Mouse (Mus musculus) heart, postnatal 4 days (tissue): ENCODE measurements around the gene Tcp10b. TPM values are rescaled to one million over a fixed set of nuclear protein-coding genes. Genes with fewer than 3 reads are reported as not detected.
"Not testable (repeated sequence)": the region's sequence is repeated elsewhere in the genome, so short reads cannot be mapped to it uniquely, and the experiment has no call there.

ENCODE experiments used
- DNase-seq: peaks from one replicate; pipeline ENCODE4 v3.0.0; 2021
- total RNA-seq, 2 experiments: library from RNA; stranded (reverse); gene quantifications; 2 replicates each; pipeline ENCODE4 v1.2.3; 2021

Tcp10b gene
- total RNA-seq: 1 to 10 TPM in 1 of 2 experiments, under 1 TPM in 1; 0.34 to 1.2 TPM

DNA sequence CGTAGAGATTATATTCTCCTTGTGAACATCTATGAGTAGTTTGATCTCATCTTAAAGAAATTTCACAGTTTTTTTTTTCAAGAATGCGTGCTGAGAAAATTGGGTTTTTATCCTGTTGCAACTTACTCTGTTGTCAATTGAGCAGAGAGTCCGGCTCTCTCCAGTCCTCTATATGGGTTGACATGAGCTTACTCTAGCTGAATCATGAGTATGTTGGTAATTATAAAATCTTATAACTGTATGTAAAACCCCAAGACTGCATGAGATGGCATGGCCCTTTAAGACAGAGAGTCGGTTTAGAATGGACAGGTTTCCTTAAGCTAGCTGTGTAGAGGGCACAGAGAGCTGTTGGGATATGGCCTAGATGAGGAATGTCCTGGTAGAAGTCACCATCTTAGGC, at the start of gene Tcp10b:
Gene Tcp10b (plus strand): TSS at position 301 of the 400 bp plus-strand sequence.
- DNase-seq: not testable (repeated sequence)

DNA sequence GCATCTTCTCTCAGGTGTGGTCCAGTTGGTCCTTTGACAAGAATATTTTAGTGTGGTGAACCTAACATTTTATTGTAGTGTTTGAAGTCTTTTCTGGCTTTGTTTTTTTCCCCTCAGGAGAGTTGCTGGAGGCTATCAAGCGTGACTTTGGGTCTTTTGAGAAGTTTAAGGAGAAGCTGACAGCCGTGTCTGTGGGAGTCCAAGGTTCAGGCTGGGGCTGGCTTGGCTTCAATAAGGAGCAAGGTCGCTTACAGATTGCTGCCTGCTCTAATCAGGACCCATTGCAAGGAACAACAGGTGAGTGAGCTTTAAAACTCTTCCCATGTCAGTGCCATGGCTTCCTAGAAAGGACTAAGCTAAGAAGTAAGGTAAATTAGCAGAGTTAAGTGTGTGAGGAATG, 47.6 kb upstream of the Tcp10b start:
- DNase-seq: no peak

DNA sequence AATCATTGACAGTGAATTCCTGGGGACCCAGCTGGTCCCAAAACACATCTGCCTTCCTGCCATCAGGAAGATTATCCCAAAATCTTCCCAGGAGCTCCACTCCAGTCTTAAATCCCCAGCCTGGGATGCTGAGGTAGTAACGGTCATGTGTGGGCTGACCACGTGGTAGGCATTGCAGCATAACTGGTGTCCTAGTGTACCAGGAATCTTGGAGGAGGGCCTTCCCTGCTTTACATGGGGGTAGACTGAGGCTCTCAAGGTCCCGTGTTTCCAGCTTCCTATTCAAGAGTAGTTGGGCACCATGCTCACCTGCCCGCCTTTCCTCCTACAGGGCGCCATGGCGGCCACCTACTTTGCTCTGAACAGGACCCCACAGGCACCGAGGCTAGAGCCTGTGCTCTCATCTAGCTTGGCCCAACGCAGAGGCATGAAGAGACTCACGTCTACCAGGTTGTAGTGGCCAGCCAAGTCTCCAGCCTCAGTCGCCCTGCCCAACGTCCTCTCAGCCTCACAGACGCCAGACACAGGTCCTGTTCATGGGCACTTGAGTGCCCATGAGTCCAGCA, 24.2 kb upstream of the Tcp10b start:
- not testable (repeated sequence) for DNase-seq

DNA sequence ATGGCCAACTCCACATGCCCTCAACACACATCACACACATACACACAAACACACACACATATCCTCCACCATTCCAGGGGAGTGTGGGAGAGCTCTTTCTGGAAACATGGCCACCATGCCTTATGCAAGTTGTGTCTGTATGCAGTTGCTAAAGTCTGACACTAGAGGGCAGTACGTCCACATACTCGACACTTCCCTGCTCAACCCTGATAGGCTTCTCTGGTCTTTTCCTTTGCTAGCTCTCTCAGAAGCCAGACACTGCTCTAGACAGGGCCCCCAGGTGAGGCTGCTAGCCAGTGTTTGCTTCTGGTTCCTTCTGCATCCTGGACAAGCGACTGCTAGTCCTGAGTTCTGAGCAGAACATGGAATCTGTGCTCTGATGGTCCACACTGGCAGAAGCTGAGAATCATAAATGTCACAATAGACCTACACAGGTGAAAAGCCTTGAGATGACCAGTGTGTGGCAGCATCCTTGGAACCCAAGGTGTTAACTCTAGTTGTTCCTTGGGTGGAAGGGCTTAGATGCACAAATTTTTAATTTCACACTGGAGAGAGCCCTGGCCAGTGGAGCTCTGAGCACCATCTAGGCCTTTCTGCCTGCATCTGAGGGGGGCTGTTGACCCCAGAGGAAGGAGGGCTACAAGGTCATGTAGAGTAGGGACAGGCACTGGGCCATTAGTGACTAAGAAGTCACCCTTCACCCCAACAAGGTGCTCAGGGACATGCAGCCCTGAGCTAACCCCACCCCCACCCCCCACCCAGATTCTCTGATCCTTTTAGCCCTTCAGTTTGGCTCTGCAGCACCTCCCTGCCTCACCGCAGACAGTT, 16.8 kb upstream of the Tcp10b start:
- DNase-seq: peak; percentile 65

DNA sequence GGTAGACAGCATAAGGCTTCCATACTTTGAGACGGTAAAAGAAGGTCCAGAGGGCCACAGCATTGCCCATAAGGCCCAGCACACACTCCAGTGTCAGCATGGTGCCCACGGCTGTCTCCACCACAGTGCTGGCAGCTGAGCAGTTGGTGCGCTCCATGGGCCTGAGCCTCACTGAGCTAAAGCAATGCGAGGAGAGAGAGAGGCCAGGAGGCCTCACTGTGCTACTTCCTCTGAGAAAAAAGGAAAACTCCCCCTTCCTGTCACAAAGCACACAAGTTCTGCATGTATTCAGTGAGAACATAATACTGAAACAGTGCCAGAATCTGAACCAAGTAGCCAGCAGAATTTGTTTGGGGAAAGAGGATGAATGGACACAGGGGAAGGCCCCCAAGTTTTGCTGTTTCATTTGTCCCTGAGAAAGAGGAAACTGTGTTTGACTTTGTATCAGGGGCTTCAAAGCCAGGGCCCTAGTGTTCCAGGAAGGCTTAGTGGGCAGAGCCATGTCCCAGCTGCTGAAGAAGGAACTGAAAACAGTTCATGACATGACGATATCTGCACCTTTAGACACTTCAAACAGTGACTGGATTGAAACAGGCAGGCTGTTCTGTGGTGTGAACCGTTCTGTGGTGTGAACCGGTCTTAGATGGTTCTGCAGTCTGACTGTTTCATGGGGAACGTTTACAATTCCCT, 8.6 kb upstream of the Tcp10b start, which contains the start of gene Gpr31b:
Gene Gpr31b (minus strand): TSS at position 173 of the 690 bp plus-strand sequence.
- not testable (repeated sequence) for DNase-seq

DNA sequence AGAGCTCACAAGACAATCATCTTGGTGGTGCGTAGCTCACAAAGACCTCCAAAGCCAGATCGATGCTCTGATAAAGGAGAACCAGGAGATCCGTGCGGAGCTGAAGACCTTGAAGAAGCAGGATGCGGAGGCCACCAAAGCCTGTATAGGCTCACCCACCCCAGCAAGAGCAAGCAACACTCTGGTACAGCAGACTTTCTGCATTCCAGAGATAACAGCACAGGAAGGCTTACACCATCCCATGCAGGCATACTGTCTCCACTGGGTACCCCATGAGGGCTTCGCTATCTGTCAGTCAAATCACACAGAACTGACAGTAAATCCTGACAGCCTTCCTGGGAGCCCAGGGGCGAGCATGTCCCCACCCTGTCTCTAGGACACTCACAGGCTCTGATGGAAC, 2.0 kb downstream of the Tcp10b start:
- not testable (repeated sequence) for DNase-seq

DNA sequence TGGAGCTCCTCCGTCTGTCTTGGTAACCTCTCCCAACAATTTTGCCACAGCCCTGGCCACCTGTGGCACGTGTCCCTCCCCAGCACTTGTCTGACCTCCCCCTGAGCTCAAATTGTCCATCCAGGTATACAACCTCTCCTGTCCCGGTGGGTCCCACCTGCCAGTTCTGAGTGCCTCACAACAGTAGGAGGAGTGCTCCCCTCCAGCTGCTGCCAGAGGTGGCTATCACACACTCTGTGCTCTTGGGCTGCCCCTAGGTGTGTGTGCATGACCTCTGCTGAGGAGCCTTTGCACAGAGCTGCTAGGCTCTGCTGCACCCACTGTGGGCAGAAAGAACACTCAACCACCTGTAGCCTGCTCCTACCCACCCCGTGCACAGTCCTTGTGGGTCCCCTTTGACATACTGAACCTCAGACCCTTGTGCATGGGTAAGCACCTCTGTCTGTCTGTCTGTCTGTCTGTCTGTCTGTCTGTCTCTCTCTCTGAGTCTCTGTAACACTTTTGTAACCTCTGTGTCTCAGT, 7.0 kb downstream of the Tcp10b start:
- DNase-seq: not testable (repeated sequence)

DNA sequence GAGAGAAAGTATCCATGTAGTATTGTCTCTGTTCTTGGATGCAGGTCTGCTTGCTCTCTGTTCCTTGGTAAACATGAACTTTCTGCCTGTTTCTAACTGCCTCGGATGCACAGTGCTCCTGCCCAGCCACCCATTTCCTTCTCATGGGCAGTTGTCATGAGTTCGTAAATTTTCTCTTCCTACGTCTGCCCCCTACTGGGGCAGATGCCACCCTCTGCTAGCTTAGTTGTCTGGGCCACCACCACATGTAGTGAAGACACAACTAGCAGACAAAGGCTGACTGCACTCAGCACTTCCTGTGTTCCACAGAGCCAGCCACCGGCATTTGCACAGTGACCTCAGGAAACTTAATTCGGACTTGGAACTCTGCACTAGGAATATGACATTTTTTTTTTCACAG, 8.3 kb downstream of the Tcp10b start:
- DNase-seq: not testable (repeated sequence)

DNA sequence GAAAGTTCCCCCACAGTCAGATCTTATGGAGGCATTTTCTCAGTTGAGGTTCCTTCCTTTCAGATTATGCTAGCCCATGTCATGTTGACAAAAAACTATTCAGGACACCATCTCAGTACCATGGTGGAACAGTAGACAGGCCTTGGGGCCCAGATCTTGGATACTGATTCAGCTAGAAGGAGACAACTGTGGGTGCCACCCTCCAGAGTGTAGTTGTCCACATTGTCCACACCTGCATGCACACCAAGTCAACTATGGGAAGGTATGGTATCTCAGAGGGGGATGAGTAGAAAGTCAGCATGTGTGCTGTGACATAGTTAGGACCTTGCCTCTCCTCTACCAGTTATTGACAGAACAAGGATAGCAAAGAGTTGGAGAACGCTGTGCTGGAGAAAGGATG, 30.6 kb downstream of the Tcp10b start:
- not testable (repeated sequence) for DNase-seq

DNA sequence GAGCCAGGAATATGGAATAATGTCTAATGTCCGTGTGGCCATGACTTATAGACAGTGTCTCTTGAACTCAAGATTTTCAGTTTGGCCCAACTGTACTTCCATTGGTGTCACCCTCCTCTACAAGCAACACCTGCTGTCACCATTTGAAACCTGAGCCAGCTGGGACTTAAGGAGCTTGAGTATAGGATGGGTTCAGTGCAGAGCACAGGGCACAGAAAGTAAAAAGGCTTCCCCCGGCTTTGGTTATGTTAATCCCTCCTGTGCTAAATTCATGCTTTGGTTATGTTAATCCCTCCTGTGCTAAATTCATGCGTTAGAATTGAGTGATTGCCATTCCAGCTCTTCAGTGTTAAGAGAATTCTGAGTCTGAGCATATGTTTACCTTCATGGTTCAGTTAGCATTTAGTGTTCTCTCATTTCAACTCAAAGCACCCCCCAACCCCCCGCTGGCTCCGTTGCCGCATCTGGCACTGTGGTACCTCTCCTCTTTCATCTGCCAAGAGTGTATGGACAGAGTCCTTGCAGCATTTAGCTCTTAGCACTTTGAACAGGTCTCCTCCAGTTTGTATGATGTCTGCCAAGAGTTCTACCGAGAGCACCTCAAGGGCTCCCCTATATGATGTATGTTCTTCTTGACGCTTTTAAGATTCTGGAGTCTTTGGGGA, 31.3 kb downstream of the Tcp10b start:
- not testable (repeated sequence) for DNase-seq

DNA sequence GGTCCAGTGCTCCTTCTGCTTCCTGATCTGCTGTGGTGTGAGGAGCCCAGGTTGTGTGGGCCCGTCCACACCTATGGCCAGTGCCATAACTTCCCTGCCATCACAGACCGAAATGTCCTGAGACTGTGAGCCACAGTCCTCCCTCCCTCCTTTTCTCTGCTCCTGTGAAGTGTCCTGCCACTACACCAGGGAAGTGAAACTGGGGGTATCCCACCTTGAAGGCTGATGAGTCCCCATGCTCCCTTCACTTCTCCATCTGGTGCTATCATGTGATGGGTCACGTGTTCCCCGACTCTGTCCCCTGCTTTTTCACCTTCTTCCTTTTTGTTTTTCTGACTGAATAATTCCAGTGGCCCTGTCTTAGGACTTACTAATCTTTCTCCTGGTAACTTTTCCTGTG, 32.1 kb downstream of the Tcp10b start:
- DNase-seq: not testable (repeated sequence)

DNA sequence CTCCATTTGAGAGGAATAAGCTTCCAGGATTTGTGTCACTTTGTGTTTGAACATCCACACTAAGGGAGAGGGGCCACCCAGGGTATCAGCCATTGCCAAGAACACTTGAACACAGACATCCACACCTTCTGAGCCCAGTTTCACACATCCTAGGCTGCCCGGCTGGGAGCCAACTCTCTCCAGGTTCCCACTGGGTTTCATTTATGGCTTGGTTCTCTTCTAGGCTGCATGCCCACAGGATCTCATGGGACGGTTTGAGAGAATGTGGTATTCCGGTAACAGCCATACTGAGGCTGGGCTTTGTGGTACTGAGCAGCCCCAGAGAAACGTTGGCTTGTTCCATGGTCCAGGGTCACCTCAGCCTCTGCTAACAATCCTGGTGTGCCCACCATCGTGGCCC, 45.7 kb downstream of the Tcp10b start:
- peak; percentile 89 for DNase-seq

DNA sequence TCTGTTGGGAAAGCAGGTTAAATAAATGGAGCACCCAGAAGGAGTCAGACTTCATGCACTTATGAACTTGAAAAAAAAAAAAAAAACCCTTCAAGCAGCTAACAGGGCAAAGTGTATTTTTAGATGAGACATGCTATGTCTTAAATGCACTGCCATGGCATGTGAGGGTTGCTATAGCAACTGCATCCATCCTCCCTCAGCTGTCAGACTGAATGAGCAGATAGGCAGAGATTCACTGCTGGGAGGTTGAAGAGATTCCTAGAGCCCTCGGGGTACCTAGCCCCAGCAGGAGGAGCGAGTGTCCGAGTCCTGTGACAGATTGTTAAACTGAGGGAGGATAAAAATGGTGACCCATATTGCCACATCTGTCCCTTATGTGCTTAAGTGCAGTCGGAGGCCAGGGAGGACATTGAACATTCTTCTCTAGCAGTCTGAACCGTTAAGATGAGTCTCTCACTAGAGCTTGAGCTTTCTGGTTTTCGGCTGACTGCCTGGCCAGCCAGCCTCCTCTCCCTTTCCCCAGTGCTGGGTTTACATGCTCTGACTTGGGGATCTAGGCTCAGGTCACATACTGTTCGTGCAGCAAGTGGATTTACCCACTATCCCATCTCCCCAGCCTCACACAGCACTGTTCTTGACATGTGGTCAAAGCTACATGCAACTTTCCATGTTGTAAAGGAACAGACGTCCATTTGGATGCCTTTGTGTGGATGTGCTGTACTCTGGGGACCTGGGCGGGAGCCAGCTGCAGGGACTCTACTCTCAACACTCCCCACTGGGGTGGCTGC, 51.8 kb downstream of the Tcp10b start:
- DNase-seq: not testable (repeated sequence)

DNA sequence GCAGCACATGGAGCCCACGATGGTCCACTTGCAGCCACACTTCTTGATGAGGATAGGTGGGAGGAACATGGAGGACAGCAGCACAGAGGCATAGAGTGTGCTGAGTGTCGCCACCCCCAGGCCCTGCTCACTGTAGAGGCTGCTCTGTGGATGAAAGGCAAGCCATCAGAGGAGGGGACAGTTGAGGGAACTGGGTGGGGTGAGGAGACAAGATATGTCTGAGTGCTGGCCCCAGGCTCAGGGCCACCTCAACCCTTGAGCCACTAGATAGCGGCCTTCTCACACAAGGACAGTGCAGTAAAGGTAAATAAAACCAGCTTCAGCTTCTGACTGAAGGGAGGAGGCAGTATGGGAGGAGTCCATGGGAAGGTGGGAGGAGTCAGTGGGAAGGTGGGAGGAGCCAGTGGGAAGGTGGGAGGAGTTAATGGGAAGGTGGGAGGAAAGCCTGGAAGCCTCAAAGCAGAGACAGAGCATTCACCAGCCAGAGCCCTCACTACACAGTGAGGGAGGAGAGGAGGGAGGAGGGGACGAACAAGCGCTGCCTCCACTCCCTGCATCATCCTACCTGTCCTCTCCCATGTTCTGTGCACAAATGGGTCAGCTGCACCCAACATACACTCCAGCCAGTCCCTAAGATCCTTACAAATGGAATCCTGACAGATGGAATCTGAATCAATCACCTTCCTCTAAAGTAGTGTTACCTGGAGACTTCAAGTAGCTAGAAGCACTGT, 62.6 kb downstream of the Tcp10b start:
- not testable (repeated sequence) for DNase-seq

DNA sequence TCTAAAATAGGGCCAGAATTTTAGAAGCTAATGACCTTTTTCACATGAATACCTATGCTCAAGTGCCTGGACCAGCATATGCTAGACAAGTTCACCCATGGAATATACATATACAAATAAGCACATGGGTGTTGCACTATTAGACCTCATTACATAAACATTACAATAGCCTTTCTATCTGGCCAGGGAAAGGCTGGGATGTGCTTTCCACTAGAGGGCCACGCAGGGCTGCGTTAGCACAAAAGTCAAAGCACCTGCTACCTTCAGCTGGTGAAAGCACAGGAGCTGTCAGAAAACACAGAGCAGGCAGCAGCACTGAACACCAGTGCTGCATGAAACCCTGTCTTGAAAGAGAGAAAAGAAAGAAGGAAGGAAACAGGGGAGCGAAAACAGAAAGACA, 63.3 kb downstream of the Tcp10b start:
- not testable (repeated sequence) for DNase-seq

DNA sequence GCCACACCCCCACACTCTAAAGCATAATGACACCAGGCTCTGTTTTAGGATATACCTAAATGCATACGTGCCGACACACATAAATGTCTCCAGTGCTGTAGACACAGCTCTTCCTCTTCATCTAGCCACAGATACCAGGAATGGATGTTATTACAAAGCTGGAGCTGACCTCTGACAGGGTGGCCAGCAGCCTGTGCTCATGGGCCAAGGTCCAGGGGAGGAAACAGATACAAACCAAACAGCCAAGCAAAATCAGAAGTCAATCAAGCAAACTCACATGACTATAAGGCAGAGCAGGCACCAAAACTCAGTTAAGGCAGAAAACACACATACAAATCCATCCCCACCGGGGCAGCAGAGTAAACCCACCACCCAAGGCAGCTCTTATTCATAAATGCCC, 68.4 kb downstream of the Tcp10b start:
- not testable (repeated sequence) for DNase-seq

DNA sequence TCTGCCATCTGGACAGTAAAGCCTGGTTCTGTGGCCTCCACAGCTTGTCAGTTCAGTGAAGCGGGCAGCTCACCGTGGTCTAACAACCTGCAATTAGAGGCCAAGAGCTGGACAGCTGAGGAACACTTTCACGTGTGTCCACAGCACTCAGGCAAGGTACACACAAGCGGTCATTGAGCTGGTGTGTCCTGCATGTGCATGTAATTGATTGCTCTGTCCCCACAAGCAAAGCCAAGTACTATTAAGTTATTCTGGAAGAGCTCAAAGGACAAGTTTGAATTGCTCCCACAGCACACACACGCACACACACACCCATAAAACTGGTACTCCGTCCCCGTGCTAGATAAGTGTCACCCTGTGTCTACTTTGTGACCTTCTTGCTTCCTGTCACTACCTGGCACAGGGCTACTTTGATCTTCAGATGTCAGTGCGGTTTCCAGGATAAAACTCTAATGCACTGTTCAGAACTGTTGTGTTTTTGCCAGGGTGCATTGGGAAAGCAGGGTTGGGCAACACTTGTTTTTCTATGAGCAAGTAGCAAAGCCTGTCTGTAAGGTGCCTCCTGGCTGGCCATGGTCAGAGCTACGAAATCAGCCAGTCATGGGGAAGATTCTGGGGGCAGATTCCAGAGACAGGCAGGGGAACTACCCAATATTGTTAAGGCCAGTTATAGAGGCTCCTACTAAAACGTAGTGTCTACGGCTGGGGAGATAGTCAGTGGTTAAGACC, 69.0 kb downstream of the Tcp10b start:
- DNase-seq: not testable (repeated sequence)

DNA sequence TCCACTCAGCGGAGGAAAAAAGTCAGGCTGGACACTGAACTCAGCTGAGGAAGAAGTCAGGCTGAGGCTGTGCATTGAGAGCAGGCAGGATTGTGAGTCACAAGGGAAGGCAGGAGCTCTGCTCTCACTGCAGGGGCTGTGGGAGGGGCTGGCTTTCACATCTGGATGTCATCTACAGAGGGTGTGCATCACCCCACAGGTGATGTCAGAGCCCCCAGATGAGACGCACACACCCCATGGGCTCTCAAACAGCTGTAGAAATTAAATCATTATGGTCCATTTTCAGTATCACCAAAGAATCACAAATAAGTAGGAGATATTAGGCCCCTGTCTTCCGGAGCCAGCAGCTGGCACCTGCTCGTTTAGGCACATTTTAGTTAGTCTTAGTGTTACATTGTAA, 70.8 kb downstream of the Tcp10b start, which contains the start of gene Unc93a:
Gene Unc93a (minus strand): TSS at position 101 of the 400 bp plus-strand sequence.
- DNase-seq: not testable (repeated sequence)
